Mouse (Mus musculus) Muller cell, postnatal 12 days (primary cell): ENCODE data around the gene Gsx2.

Source experiments
- DNase-seq: peaks from one replicate; pipeline ENCODE4 v3.0.0-alpha.2; 2015; ENCODE audit errors: inconsistent ontology term

The Gsx2 gene

GRCm38 (mm10) chr5:75076326-75077050 lies 1.1 kb downstream of the Gsx2 start:
- no peak for DNase-seq

GRCm38 (mm10) chr5:75077051-75077380 lies 1.6 kb downstream of the Gsx2 start:
- DNase-seq, result no peak

GRCm38 (mm10) chr5:75079564-75079963 lies 4.2 kb downstream of the Gsx2 start:
- no peak for DNase-seq

GRCm38 (mm10) chr5:75082439-75082838 lies 7.0 kb downstream of the Gsx2 start:
- no peak for DNase-seq

DNA sequence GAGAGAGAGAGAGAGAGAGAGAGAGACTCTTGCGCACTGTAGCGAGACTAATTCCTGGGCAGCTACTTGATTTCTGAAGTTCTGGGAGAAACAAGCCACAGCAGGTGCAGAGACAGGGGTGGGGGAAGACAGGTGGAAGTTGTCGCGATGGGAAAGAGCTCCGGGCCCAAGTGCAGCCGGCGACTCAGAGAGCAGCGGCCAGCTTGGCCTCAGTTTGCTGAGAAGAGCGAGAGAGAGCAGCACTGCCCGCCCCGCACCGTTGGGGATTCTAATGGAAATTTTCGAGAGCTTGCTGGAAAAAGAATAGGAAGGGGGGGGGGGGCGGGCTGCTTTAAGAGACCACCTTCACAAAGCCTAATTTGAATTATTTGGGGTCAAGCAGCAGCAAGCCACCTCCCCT lies 7.7 kb downstream of the Gsx2 start:
- DNase-seq, result no peak

DNA sequence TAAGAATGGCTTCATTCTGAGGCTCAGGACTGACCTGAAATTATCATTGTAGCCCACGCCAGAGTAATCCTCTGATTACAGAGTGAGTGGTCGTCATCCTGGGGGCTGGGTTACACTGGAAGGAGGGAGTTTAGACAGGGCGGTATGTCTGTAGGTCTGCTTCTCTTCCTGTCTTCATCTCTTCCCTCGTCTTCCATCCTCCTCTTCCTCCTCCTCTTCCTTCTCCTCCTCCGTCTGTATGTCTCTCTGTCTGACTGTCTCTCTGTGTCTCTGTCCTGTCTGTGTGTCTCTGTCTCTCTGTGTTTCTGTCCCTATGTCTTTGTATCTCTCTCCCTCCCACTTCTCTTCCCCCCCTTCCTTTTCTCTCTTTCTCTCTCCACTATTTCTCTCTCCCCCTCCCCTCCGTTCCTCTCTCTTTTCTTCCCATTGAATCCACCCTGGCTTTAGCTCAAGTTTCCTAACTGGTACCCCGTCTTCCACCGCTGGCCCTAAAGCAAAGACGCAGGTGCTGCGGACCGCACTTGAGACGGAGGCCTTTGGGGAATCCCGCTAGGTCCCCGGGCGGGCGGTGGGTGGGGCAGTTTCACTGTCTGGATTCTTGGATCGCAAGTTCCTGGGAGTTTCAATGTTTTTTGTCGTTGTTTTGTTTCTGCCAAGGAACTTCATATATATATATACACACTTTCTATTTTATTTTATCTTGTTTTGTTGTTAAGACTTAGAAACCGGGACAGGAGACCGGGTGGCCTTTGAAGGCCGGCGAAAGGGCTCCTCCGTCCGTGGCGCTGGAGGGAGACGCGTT lies 8.4 kb downstream of the Gsx2 start:
- DNase-seq, result peak; percentile 40

DNA sequence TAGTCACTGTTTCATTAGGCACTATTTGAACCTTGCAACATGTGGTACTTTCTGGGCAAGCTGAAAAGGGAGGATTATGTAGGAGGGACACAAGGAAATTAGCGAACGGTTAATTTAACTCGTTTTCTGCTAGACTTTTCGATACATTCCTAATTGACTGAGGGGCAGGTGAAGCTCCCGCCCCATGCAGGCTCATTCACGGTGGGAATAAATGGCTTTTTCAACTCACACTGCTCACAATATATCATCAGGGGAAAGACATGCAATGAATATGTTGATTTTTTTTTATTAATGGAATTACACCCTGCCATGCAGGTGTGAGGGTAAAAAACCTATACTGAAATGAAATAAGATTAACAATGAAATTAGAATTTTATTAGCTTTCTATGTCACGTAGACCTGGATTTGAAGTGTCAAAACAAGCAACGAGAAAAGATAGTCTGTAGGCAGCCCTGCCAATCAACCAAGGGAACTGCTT lies 9.0 kb downstream of the Gsx2 start:
- no peak for DNase-seq

GRCm38 (mm10) chr5:75084871-75085520 lies 9.6 kb downstream of the Gsx2 start:
- DNase-seq, result no peak

DNA sequence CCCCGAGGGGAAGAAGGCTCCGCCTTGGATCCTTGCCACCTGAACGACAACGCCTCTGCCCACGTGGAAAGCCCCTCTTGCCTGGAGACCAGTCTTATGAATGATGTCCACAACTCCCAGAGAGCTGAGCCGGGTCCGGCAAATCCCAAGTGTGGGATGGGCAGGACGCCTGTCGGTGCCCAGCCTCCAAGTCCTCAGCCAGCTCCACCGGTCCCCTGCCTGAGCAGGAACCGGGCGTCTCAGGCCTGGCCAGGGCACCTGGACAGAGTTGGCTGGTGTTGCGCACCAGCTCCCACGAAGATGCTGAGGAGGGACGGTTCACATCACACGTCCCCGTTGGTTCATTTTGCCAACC lies 10.1 kb downstream of the Gsx2 start:
- DNase-seq, result no peak

DNA sequence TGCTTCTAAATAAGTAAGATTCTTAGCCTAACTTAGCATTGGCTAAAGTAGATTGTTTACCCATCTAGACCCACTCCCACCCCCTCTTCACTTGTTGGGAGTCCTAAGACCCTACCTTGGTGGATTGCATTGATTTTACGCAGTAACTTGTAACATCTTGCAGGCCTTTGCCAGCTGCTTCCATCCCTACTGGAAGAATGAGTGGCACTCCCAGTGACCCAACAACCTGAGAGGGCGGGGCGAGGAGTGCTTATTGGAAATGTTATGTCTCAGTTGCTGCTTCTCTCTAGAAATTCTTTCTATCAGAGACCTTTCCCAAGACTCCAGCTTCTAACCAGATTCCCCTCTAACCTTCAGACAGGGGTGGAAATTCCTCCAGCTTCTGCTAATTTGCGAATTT lies 10.5 kb downstream of the Gsx2 start:
- no peak for DNase-seq

DNA sequence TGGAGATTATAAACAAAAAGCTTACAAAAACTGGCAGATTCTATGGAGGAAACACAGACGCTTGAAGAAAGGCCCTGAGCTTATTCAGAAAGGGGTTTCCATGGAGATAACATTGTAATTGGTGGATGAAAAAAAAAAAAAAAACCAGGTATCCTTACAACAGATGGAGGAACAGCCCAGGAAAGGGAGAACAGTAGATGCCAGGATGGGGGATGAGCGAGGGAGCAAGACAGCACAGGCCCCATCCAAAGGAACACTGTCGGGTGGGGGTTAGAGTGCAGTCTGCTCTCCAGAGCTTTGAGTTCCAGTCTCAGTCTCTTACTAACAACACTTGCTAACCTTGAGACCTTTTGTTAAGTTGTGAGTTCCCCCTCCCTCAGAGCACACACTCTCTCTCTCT lies 31.1 kb downstream of the Gsx2 start:
- DNase-seq, result no peak

DNA sequence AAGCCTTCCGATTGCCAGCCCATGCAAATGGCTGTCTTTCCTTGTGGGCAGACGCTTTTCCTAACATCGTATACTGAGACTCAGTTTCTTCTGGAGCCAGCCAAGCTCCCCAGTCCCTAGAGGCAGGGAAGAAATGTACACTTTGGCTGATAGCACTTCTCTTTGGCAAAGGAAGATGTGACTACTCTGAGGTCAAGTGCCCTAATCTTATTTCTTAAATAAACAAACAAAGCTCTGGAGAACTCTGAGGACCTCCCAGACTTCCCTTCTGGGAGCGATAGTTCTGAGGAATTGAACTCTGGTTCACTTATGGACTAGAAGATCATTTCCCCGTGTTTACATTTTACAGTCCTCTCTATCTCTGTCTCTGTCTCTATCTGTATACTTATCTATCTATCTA lies 34.0 kb downstream of the Gsx2 start:
- DNase-seq, result no peak

DNA sequence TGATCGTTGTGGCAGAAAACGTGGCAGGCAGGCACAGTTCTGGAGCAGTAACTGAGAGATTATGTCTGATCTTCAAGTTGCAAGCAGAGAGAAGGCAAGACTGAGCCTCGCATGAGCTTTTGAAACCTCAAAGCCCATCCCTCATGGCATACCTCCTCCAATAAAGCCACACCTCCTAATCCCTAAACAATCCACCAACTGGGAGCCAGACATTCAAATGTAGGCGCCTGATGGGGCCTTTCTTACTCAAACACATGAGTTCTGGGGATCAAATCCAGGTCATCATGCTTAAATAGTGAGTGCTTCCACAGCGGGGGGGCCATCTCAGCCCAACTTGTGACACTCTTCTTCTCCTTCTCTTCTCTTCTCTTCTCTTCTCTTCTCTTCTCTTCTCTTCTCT lies 36.4 kb downstream of the Gsx2 start:
- DNase-seq, result no peak

- DNase-seq, result no peak
Observed at GRCm38 (mm10) chr5:75118840-75119239, 43.4 kb downstream of the Gsx2 start.

- no peak for DNase-seq
Observed at GRCm38 (mm10) chr5:75121646-75122045, 46.2 kb downstream of the Gsx2 start.
